Mouse (Mus musculus) megakaryocyte, embryonic 14.5 days (primary cell): ENCODE measurements around the gene Opalin.

Experiments
- FLI1 ChIP-seq: IDR thresholded peaks from 2 replicates; pipeline ENCODE4 v1.6.1; 2012; ENCODE audit warnings: low read length, inconsistent platforms, mixed read lengths
- GATA1 ChIP-seq: IDR thresholded peaks from 3 replicates; pipeline ENCODE4 v1.6.1; 2012; ENCODE audit warnings: mixed read lengths, low read length, inconsistent platforms, borderline replicate concordance

DNA sequence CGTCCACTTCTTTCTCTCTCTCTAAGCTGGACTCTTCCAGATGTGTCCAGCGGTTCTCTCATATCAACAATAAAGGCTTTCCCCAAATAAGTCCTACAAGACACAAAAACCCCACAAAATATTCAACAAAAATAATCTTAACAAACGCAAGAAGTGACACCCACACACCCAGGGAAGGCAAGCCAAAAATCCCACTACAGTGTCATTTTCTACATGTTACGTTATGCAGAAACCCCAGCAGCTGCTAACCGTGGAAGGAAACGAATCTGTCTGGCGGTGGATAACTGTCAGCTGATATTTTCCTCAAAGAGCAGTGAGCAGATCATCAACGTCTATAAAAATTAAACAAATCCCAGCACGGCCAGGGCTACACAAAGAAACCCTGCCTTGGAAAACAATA is 62.9 kb downstream of the Opalin start:
- TF ChIP-seq GATA1 = no peak
- TF ChIP-seq FLI1 = no peak
